Mouse (Mus musculus) cortical plate, adult 2 months (tissue): ENCODE data around the gene Smg1. TPM values are rescaled to one million over a fixed set of nuclear protein-coding genes. Genes with fewer than 3 reads are reported as not detected.

ENCODE experiments used
- H3K27ac ChIP-seq: fragments of 200-500 bp; 2 replicates; pipeline ENCODE4 v1.5.1; 2012; ENCODE audit warnings: low read length, control low read depth, inconsistent platforms; ENCODE audit not compliant: insufficient read depth
- H3K4me1 ChIP-seq: fragments of 200-500 bp; 2 replicates; pipeline ENCODE4 v1.6.1; 2011; ENCODE audit warnings: low read length; ENCODE audit not compliant: control insufficient read depth, insufficient read depth
- H3K4me3 ChIP-seq: fragments of 200-500 bp; 2 replicates; pipeline ENCODE4 v1.5.1; 2011; ENCODE audit warnings: mild to moderate bottlenecking, low read length, control low read depth; ENCODE audit not compliant: insufficient read depth
- CTCF ChIP-seq: fragments of 200-500 bp; IDR thresholded peaks from 2 replicates; pipeline ENCODE4 v1.5.1; 2011; ENCODE audit warnings: mild to moderate bottlenecking, control low read depth, low read length; ENCODE audit not compliant: insufficient read depth; ENCODE audit errors: extremely low read depth
- POLR2A ChIP-seq: fragments of 200-500 bp; IDR thresholded peaks from 2 replicates; pipeline ENCODE4 v1.6.1; 2011; ENCODE audit warnings: mild to moderate bottlenecking, low read length, control low read depth; ENCODE audit not compliant: insufficient read depth; ENCODE audit errors: extremely low read depth
- polyA plus RNA-seq: library from polyadenylated mRNA; depleted of rRNA; stranded (reverse); fragments of >200 nt; gene quantifications from 2 replicates; pipeline ENCODE4 v1.2.3, GENCODE M21; 2012

Smg1 gene
- polyA plus RNA-seq, 1 experiment: 54.6 TPM

GRCm38 (mm10) chr7:118251392-118252170, 8.1 kb upstream of the Smg1 start:
- no peaks in the 10 kb centered on the region for H3K4me1 ChIP-seq
- H3K27ac ChIP-seq: no peak overlapping the region
- H3K4me3 ChIP-seq: no peak overlapping the region
- TF ChIP-seq CTCF (no peak), POLR2A (no peak)

DNA sequence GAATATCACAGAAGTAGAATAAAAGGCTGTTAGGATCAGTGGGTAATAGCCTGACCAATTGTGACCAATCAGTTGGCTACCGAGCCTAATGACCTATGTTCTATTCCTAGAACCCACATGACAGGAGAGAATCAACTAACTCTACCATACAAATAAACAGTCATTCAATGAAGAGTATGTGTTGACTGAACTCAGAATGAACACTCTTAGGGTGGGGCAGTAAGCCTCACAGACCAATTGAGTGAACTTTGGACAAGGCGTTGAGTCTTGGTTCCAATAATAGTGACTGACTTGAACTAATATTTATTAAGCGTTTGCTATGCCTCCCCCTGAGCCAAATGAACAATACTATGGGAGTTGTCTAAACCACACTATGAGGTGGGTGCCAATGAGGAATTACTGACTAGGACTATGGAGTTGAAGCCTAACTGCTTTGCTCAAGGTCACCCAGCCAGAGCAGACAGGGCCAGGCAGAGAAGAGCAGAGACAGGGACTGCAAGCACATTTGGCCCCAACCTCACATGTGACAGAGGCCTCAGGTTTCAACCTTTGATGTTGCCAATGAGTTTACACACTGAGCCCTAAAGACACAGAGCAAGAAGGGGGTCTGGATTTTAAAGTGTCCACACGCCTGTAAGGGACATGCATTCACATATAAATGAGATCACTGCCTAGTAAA, 7.2 kb upstream of the Smg1 start:
- H3K27ac ChIP-seq: no peak overlapping the region
- no peak for TF ChIP-seq CTCF
- no peak for TF ChIP-seq POLR2A
- no peaks in the 10 kb centered on the region for H3K4me1 ChIP-seq
- H3K4me3 ChIP-seq: no peak overlapping the region

- Histone ChIP-seq H3K4me1 (no peaks in the 10 kb centered on the region), H3K4me3 (no peak overlapping the region), H3K27ac (no peak overlapping the region)
- no peak for TF ChIP-seq CTCF
These were observed 6.1 kb upstream of the Smg1 start for GRCm38 (mm10) chr7:118249563-118249962.

- Histone ChIP-seq H3K4me3 (no peak overlapping the region), H3K27ac (no peak overlapping the region), H3K4me1 (no peaks in the 10 kb centered on the region)
- TF ChIP-seq CTCF (no peak), POLR2A (no peak)
These were observed 4.6 kb upstream of the Smg1 start for GRCm38 (mm10) chr7:118248069-118248468.

DNA sequence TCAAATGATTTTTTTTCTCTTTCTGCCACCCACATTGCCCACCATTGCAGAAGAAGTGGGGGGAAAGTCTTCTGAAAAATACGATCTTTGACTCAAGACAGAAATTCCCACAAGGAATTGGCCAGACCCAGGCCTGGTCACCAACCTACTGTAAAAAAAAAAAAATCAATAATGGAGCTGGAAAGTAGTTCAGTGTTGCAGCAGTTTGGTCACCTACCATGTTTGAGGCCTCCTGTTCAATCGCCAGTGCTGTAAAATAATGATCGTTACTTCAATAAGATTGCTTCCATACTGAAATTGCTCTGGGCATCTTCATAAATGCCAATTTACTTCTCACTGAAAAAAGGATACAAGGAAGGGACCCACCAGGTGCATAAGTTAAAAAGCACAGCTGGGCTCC, 1.8 kb upstream of the Smg1 start:
- H3K4me1 ChIP-seq: peaks cover 3% of the 10 kb centered on the region
- TF ChIP-seq POLR2A (no peak), CTCF (no peak)
- no peak overlapping the region for H3K27ac ChIP-seq

DNA sequence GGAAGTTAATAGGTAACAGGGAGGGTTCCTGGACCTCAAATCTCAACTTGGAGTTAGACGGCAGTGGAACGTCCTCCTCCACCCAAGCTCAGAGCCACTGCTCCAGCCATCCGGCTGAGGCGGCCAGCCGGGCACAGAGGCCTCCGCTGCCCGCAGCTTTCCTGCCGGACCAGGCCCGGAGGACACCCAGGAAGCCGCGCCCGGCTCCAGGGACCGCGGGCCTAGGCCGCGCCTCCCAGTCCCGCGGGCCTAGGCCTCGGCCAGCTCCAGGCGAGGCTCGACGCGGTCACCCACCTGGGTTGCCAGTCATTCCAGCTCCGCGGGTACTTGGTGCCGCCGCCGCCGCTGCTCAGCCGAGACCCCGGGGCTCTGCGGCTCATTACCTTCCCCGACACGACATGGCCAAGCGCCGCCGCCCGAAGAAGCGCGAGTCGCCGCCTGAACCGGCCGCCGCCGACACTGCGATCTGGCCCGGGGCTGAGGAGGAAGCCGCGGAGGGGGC, 508 bp downstream of the Smg1 start:
- peak overlapping the region; percentile 84; the same call in 1 of the 2 replicates for H3K27ac ChIP-seq
- H3K4me3 ChIP-seq: peak overlapping the region; percentile 68
- H3K4me1 ChIP-seq: peaks cover 3% of the 10 kb centered on the region
- TF ChIP-seq POLR2A (no peak), CTCF (no peak)

More for the DNA sequence above, 1.8 kb upstream of the Smg1 start:
- no peak overlapping the region for H3K4me3 ChIP-seq

DNA sequence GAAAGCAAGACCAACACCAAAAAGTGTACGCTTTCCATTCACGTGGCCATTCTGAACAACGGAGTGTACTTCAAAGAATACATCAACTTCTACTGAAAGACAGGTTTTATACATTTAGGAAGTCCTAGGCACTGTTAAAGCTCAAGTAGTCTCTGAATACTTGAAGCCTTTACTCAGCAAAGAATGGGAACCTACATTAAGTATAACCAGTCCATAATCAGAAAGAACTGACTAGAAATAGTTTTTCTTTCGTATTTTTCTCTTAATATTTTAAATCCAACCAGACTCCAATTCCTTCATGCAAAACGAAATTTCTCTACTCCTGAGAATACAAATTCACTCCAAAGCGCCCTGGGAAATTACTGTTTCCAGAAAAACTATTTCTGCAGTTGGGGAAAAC, 1.2 kb downstream of the Smg1 start:
- Histone ChIP-seq H3K27ac (no peak overlapping the region), H3K4me1 (peaks cover 3% of the 10 kb centered on the region), H3K4me3 (peak overlapping the region; percentile 68; the same call in 1 of the 2 replicates)
- TF ChIP-seq POLR2A (no peak), CTCF (no peak)

DNA sequence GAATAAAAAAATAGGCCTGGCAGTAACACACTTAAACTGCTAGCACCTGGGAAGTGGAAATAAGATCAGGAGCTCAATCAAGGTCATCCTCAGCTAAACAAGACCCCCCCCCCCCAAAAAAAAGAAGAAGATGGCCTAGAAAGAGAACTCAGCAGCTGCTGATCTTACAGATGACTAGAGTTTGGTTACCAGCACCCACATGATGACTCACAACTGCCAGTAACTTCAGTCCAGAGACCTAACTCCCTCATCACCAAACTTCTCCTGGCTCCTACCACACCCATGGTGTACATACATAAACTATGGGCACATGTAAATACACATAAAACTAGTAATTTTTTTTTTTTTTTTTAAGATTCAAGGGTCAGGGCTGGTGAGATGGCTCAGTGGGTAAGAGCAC, 3.1 kb downstream of the Smg1 start:
- Histone ChIP-seq H3K27ac (no peak overlapping the region), H3K4me3 (no peak overlapping the region), H3K4me1 (peaks cover 3% of the 10 kb centered on the region)
- no peak for TF ChIP-seq CTCF
- TF ChIP-seq POLR2A: no peak

DNA sequence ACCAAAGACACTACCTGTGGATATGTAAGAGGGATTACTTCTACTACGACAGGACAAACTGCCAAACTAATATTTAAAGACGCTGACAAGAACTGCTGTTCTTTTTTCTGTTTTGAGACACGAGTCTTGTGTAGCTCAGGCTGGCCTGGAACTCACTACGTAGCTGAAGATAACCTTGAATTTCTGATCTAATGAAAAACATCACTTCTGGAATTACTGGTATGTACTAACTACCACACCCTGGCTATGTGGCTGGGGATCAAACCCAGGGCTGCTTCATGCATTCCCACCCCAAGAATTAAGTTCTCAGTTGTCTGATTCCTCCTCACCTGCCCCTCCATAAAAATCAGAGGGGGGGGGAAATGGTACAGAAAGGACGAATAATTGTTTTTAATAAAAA, 3.5 kb downstream of the Smg1 start:
- Histone ChIP-seq H3K27ac (no peak overlapping the region), H3K4me1 (peaks cover 3% of the 10 kb centered on the region), H3K4me3 (no peak overlapping the region)
- TF ChIP-seq CTCF (no peak), POLR2A (no peak)

GRCm38 (mm10) chr7:118236949-118237348, 6.5 kb downstream of the Smg1 start:
- Histone ChIP-seq H3K27ac (no peak overlapping the region), H3K4me1 (peaks cover 3% of the 10 kb centered on the region), H3K4me3 (no peak overlapping the region)
- peak; percentile 28; the same call in 1 of the 2 replicates for TF ChIP-seq CTCF
- no peak for TF ChIP-seq POLR2A
